Mouse (Mus musculus) layer of hippocampus, adult 8-10 months (tissue): ENCODE results near the gene Pitpnc1. TPM values are rescaled to one million over a fixed set of nuclear protein-coding genes. Genes with fewer than 3 reads are reported as not detected.

Experiments used
- DNase-seq, 2 experiments: peaks; one replicate each; pipeline ENCODE4 v3.0.0; 2022; ENCODE audit warnings: low spot score in 2 of 2
- total RNA-seq, 4 experiments: library from RNA; stranded (reverse); gene quantifications; 2 replicates each; pipeline ENCODE4 v1.2.4; 2022

Pitpnc1 gene
- total RNA-seq, 4 experiments from 2014 or later = 47.1 to 53.0 (median 51.0) TPM

GRCm38 (mm10) chr11:107443121-107444095, 27.1 kb downstream of the Pitpnc1 start:
- no peak for DNase-seq

GRCm38 (mm10) chr11:107441050-107441449, 29.4 kb downstream of the Pitpnc1 start:
- no peak for DNase-seq

- DNase-seq = no peak
Observed at GRCm38 (mm10) chr11:107438140-107438539, 32.4 kb downstream of the Pitpnc1 start.

GRCm38 (mm10) chr11:107437723-107438122, 32.8 kb downstream of the Pitpnc1 start:
- DNase-seq = no peak

- no peak for DNase-seq
Observed at GRCm38 (mm10) chr11:107435776-107436449, 34.6 kb downstream of the Pitpnc1 start.

- DNase-seq = no peak
Observed at GRCm38 (mm10) chr11:107431197-107431965, 39.1 kb downstream of the Pitpnc1 start.

- DNase-seq = no peak
Observed at GRCm38 (mm10) chr11:107428011-107428410, 42.5 kb downstream of the Pitpnc1 start.

GRCm38 (mm10) chr11:107424176-107424575, 46.3 kb downstream of the Pitpnc1 start:
- no peak for DNase-seq

- DNase-seq = no peak
Observed at GRCm38 (mm10) chr11:107422356-107422754, 48.1 kb downstream of the Pitpnc1 start.

- DNase-seq = no peak
Observed at GRCm38 (mm10) chr11:107421751-107422355, 48.6 kb downstream of the Pitpnc1 start.

GRCm38 (mm10) chr11:107419925-107420324, 50.6 kb downstream of the Pitpnc1 start:
- no peak for DNase-seq

- no peak for DNase-seq
Observed at GRCm38 (mm10) chr11:107417041-107417583, 53.4 kb downstream of the Pitpnc1 start.

GRCm38 (mm10) chr11:107416561-107416926, 54.0 kb downstream of the Pitpnc1 start:
- DNase-seq = peak in 1 of 2 experiments; percentile 30

GRCm38 (mm10) chr11:107415901-107416560, 54.5 kb downstream of the Pitpnc1 start:
- DNase-seq = no peak

GRCm38 (mm10) chr11:107414996-107415747, 55.3 kb downstream of the Pitpnc1 start:
- no peak for DNase-seq

- DNase-seq = peak; percentile 51 to 71
Observed at GRCm38 (mm10) chr11:107413251-107413655, 57.2 kb downstream of the Pitpnc1 start.

- no peak for DNase-seq
Observed at GRCm38 (mm10) chr11:107412128-107412527, 58.4 kb downstream of the Pitpnc1 start.

- DNase-seq = no peak
Observed at GRCm38 (mm10) chr11:107411576-107411975, 58.9 kb downstream of the Pitpnc1 start.

GRCm38 (mm10) chr11:107410804-107411203, 59.7 kb downstream of the Pitpnc1 start:
- DNase-seq = no peak
